Mouse (Mus musculus): ENCODE results near the gene Myzap. TPM values are rescaled to one million over a fixed set of nuclear protein-coding genes. Genes with fewer than 3 reads are reported as not detected.
A peak's percentile ranks its signal among the peaks of the same experiment; 100 is the strongest.

Myzap gene
- polyA plus RNA-seq, 1 experiment from 2014 or later = 2.2 TPM

DNA sequence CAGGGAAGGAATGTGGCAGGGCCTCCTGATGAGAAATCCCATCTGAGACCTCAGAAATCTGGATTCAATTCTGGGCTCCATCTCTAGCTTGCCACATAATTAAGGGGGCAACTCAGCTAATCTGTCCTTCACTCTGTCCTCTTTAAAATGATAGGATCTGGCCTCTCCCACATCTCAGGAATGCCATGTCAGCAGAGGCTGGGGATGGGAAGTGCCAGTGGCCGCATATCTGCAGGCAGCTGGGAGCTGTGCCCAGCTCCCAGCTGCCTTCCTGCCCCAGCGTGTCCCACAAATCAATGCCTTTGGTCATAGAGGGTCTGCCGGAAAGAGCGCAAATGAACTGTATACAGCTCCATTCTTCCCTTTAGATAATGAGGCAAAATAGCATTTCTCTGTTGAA, 124.7 kb downstream of the Myzap start:
- Histone ChIP-seq H3K4me1 (ENCODE audit: control insufficient read depth, insufficient read depth, low read length) (no peaks in the 10 kb centered on the region), H3K36me3 (ENCODE audit: control insufficient read depth, insufficient read depth, low read length) (no peaks in the 10 kb centered on the region), H3K27ac (replicated peaks; ENCODE audit: low read depth, low read length) (no peak overlapping the region), H3K9me3 (ENCODE audit: control insufficient read depth, low read length) (no peaks in the 10 kb centered on the region), H3K9ac (replicated peaks; ENCODE audit: low read length) (no peak overlapping the region), H3K4me3 (replicated peaks; ENCODE audit: low read depth, low read length) (no peak overlapping the region), H3K4me2 (ENCODE audit: low read length) (no peak overlapping the region), H3K27me3 (ENCODE audit: control insufficient read depth, insufficient read depth, low read length) (no peaks in the 10 kb centered on the region)
- DNase-seq (no peak), ATAC-seq (ENCODE audit: low FRiP score, low TSS enrichment) (no peak)
- 78% methylated on average over 4 of the region's 4 CpGs for WGBS

DNA sequence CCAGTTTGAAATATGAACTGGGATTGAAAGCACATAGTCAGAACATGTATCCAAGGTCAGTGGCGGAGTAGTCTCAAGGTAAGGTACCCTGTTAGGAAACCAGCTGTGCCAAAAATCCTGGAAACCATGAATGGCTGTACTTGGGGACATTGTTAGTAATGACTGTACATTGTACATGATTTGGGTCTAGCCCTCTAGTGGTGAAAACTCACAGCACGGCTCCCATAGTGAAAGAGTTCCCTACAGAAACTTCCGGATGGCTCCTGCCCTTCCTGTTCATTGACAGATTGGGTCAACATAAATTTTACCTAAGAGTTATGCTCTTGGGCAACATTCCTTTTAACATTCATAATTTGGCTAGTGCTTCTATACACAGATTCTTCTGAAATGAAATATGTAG, 126.0 kb downstream of the Myzap start:
- Histone ChIP-seq H3K4me3 (replicated peaks; ENCODE audit: low read depth, low read length) (no peak overlapping the region), H3K9ac (replicated peaks; ENCODE audit: low read length) (no peak overlapping the region), H3K4me1 (ENCODE audit: control insufficient read depth, insufficient read depth, low read length) (no peaks in the 10 kb centered on the region), H3K4me2 (ENCODE audit: low read length) (no peak overlapping the region), H3K36me3 (ENCODE audit: control insufficient read depth, insufficient read depth, low read length) (no peaks in the 10 kb centered on the region), H3K27ac (replicated peaks; ENCODE audit: low read depth, low read length) (no peak overlapping the region), H3K9me3 (ENCODE audit: control insufficient read depth, low read length) (no peaks in the 10 kb centered on the region), H3K27me3 (ENCODE audit: control insufficient read depth, insufficient read depth, low read length) (no peaks in the 10 kb centered on the region)
- DNase-seq = peak; percentile 64
- 87% methylated on average over 3 of the region's 3 CpGs for WGBS
- no peak for ATAC-seq (ENCODE audit: low FRiP score, low TSS enrichment)

DNA sequence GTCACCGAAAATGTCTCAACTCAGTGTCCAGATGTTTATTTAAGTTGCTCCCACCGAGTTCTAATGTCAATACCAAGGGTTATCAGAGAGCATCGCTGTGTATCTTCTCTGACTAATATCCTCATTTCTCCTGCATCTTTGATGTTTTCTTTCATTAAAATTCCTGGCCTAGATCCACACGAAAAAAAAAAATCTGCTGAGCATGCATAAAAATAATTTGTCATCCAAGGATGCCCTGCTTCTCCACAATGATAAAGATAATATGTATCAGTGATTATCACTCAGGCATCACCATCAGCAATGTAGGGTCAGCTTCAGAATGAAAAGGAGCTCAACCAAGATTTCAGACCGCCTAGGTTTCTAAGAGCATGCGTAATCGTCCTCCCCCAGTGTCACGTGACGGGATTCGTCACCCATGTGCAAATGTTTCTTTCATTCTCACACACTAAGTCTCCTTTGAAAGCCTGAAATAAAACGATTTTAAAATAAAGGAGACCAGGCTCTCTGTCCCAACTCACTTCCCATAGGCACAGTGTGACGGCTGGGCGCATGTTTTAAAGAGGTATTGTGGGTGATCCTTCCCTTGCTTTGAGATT, 129.0 kb downstream of the Myzap start:
- Histone ChIP-seq H3K27me3 (ENCODE audit: control insufficient read depth, insufficient read depth, low read length) (no peaks in the 10 kb centered on the region), H3K9ac (replicated peaks; ENCODE audit: low read length) (no peak overlapping the region), H3K4me1 (ENCODE audit: control insufficient read depth, insufficient read depth, low read length) (no peaks in the 10 kb centered on the region), H3K4me2 (ENCODE audit: low read length) (no peak overlapping the region), H3K36me3 (ENCODE audit: control insufficient read depth, insufficient read depth, low read length) (no peaks in the 10 kb centered on the region), H3K4me3 (replicated peaks; ENCODE audit: low read depth, low read length) (no peak overlapping the region), H3K27ac (replicated peaks; ENCODE audit: low read depth, low read length) (no peak overlapping the region), H3K9me3 (ENCODE audit: control insufficient read depth, low read length) (no peaks in the 10 kb centered on the region)
- peak; percentile 23 for DNase-seq
- ATAC-seq (ENCODE audit: low FRiP score, low TSS enrichment) = no peak
- WGBS = 74% methylated on average over 13 of the region's 13 CpGs

DNA sequence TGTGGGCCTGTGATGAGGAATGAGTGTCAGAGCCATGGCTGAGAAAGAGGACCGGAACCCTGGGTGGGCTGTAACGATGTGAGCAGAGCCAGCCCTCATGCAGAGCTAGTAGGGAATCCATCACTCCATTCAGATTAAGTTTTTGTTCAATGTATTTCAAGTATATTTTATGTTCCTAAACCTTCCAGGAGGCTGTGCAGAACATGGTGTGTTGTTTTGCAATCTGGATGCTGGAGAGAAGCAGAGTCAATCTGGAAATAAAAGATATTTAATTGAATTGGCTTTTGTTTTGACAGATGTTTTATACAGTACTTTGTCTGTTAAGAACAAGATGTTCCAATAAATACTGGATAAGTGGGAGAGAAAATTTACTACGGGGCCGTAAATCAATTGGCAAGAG, 135.4 kb downstream of the Myzap start:
- no peak overlapping the region for H3K4me3 ChIP-seq (replicated peaks; ENCODE audit: low read depth, low read length)

More for the DNA sequence above, 135.4 kb downstream of the Myzap start:
- Histone ChIP-seq H3K4me2 (ENCODE audit: low read length) (no peak overlapping the region), H3K9ac (replicated peaks; ENCODE audit: low read length) (no peak overlapping the region), H3K27ac (replicated peaks; ENCODE audit: low read depth, low read length) (no peak overlapping the region), H3K36me3 (ENCODE audit: control insufficient read depth, insufficient read depth, low read length) (no peaks in the 10 kb centered on the region), H3K27me3 (ENCODE audit: control insufficient read depth, insufficient read depth, low read length) (no peaks in the 10 kb centered on the region), H3K4me1 (ENCODE audit: control insufficient read depth, insufficient read depth, low read length) (no peaks in the 10 kb centered on the region), H3K9me3 (ENCODE audit: control insufficient read depth, low read length) (no peaks in the 10 kb centered on the region)
- ATAC-seq (ENCODE audit: low FRiP score, low TSS enrichment) = no peak
- no peak for DNase-seq
- 97% methylated on average over 4 of the region's 4 CpGs for WGBS

Other genes with a start within 250 kb of the Myzap start
- 225 and 305 TPM in 2 replicates for gene Polr2m, start 106.4 kb downstream of the Myzap start, polyA plus RNA-seq (2014; fragmentation: Nextera tagmentation; extraction: Ambion mirVana)
- gene Cgnl1, start 179.2 kb upstream of the Myzap start, polyA plus RNA-seq (2014; fragmentation: Nextera tagmentation; extraction: Ambion mirVana) = 1.3 and 4.4 TPM in 2 replicates

All from midbrain, embryonic 14.5 days (tissue).